Mouse (Mus musculus) stomach, embryonic 14.5 days (tissue): ENCODE data around the gene Etfbkmt. TPM values are rescaled to one million over a fixed set of nuclear protein-coding genes. Genes with fewer than 3 reads are reported as not detected.

Experiments used
- ATAC-seq: fragments of 200-750 bp; cut with Nextera tagmentation; 2 replicates; pipeline ENCODE4 v1.8.0; 2017; ENCODE audit warnings: low read depth, moderate TSS enrichment; ENCODE audit not compliant: insufficient number of reproducible peaks, insufficient read depth, low FRiP score
- H3K27ac ChIP-seq: fragments of 300-500 bp; sonication (generic); 2 replicates; pipeline ENCODE4 v1.5.1; 2014; ENCODE audit warnings: mild to moderate bottlenecking, low read length, moderate library complexity, mixed read lengths
- H3K27me3 ChIP-seq: fragments of 300-500 bp; sonication (generic); 2 replicates; pipeline ENCODE4 v1.6.1; 2014; ENCODE audit warnings: low read length, control low read depth, mixed read lengths; ENCODE audit not compliant: control insufficient read depth, insufficient read depth
- H3K36me3 ChIP-seq: fragments of 300-500 bp; sonication (generic); 2 replicates; pipeline ENCODE4 v1.6.1; 2014; ENCODE audit warnings: mild to moderate bottlenecking, control low read depth, low read length, moderate library complexity, mixed read lengths; ENCODE audit not compliant: control insufficient read depth, insufficient read depth
- H3K4me1 ChIP-seq: fragments of 300-500 bp; sonication (generic); 2 replicates; pipeline ENCODE4 v1.6.1; 2014; ENCODE audit warnings: low read length, control low read depth, mixed read lengths; ENCODE audit not compliant: control insufficient read depth, insufficient read depth
- H3K4me2 ChIP-seq: fragments of 300-500 bp; sonication (generic); replicated peaks from 2 replicates; pipeline ENCODE4 v1.6.1; 2014; ENCODE audit warnings: low read depth, low read length, control low read depth
- H3K4me3 ChIP-seq: fragments of 300-500 bp; sonication (generic); 2 replicates; pipeline ENCODE4 v1.5.1; 2014; ENCODE audit warnings: low read depth, low read length, control low read depth
- H3K9ac ChIP-seq: fragments of 300-500 bp; sonication (generic); replicated peaks from 2 replicates; pipeline ENCODE4 v1.6.1; 2014; ENCODE audit warnings: low read depth, mild to moderate bottlenecking, control low read depth, low read length, moderate library complexity, mixed read lengths
- H3K9me3 ChIP-seq: fragments of 300-500 bp; sonication (generic); 2 replicates; pipeline ENCODE4 v1.6.1; 2016; ENCODE audit warnings: low read depth, low read length, control low read depth; ENCODE audit not compliant: control insufficient read depth
- WGBS: fragments of 180-500 bp; shearing (Covaris S2); extraction: QIAGEN DNeasy Blood & Tissue Kit; methylation state at CpG from one replicate; pipeline ENCODE4 v1.1.7; 2014; 5-methylcytosine and 5-hydroxymethylcytosine counted together
- polyA plus RNA-seq: library from polyadenylated mRNA; unstranded; fragments of >200 nt; fragmentation: Nextera tagmentation; extraction: Ambion mirVana; gene quantifications from 2 replicates; pipeline ENCODE4 v1.2.1, GENCODE M21; 2014

The Etfbkmt gene
- 18.8 and 19.1 TPM in 2 replicates for polyA plus RNA-seq

DNA sequence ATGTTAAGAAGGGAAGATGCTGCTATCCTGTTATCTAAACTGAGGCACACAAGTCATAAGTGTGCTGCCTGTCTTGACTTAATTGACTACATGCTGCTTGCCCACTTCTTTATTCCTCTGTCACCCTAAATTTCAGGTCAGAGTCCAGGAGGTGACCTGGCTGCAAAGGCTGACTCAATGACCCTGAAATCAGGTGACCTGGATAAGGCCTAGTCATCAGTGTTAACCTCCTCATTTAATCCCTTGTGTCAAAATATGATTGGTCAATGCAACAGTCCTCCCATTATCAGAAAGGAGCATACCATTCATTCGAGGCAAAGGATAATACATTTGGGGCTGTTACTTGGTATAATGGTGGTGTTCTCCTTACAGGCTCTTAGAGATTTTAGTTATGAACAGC is at the start of gene Etfbkmt:
TSS of gene Etfbkmt (plus strand) at position 379 of the 400 bp plus-strand sequence.
- ATAC-seq: no peak
- Histone ChIP-seq H3K27ac (no peak within 1 kb of the TSS), H3K4me1 (0 out of 2 replicates have a peak, but pooled peaks cover under 1% of the 10 kb centered on the region), H3K36me3 (0 out of 2 replicates have a peak, but pooled peaks cover 2% of the 10 kb centered on the region), H3K9ac (no peak within 1 kb of the TSS), H3K27me3 (no peaks in the 10 kb centered on the region), H3K9me3 (0 out of 2 replicates have a peak, but pooled peaks cover 5% of the 10 kb centered on the region), H3K4me2 (no peak within 1 kb of the TSS), H3K4me3 (no peak within 1 kb of the TSS)
- 88% methylated on average over 1 of the region's 1 CpGs for WGBS

DNA sequence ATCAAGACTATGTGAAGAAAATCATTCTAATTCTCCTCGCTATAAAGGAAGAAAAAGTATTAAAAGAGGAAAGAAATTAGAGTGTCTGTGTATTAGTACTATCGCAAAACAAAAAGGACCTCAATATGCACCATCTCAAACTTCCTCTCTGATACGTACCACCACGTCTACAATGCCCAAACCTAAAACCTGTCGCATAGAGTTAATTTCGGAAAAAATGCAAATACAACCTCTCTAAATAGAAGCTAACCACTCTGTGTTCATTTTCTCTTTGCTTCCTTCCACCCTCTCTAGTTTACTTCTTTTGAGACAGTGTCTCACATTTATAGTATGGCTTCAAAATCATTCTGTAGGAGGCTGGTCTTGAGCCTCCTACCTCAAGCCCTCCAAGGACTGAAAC is 47.2 kb upstream of the Etfbkmt start:
- Histone ChIP-seq H3K4me3 (no peak overlapping the region), H3K4me2 (no peak overlapping the region), H3K36me3 (no peaks in the 10 kb centered on the region), H3K9me3 (no peaks in the 10 kb centered on the region), H3K4me1 (no peaks in the 10 kb centered on the region), H3K27me3 (no peaks in the 10 kb centered on the region), H3K9ac (no peak overlapping the region), H3K27ac (no peak overlapping the region)
- 94% methylated on average over 6 of the region's 6 CpGs for WGBS
- no peak for ATAC-seq

DNA sequence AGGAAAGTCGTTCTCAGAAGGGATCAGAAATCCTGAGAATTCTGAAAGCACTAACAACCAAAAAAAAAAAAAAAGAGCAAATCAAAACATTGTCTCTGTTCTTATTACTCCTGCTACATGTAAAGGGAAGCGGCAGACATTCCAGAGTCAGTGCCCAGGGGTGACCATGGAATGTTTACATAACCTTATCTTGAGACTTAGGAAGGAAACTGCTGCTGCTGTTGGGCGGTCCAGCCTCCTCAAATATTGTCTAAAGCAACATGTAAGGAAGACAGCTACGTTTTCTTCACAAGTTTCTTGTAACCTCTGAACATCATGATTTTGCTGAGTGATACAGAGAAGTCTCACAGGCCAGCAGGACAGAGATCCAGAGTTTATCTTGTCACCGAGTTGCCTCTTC is 46.2 kb upstream of the Etfbkmt start:
- 10% methylated on average over 5 of the region's 5 CpGs for WGBS
- H3K36me3 ChIP-seq: no peaks in the 10 kb centered on the region
- no peak overlapping the region for H3K4me3 ChIP-seq
- ATAC-seq: no peak
- no peaks in the 10 kb centered on the region for H3K4me1 ChIP-seq
- H3K4me2 ChIP-seq: no peak overlapping the region
- H3K27ac ChIP-seq: no peak overlapping the region
- no peaks in the 10 kb centered on the region for H3K27me3 ChIP-seq
- H3K9me3 ChIP-seq: no peaks in the 10 kb centered on the region
- no peak overlapping the region for H3K9ac ChIP-seq

DNA sequence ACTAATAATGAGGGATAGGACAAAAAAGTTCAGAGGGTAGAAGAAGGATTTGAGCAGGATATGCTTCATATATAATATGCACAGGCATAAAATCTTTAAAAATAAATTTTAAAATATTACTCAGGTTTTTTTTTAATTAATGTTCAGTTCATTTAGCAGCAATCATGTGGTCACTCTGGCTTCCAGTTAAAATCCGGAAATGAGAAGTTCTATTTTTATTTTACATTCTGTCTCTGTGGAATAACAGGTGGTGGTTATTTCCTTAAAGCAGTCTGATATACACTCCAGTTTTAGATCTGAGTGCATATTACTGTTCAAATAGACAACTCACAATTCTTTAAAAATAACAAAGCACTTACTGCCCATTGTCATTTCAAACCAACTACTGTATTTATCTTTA is 45.1 kb upstream of the Etfbkmt start:
- 63% methylated on average over 1 of the region's 1 CpGs for WGBS
- no peaks in the 10 kb centered on the region for H3K36me3 ChIP-seq

DNA sequence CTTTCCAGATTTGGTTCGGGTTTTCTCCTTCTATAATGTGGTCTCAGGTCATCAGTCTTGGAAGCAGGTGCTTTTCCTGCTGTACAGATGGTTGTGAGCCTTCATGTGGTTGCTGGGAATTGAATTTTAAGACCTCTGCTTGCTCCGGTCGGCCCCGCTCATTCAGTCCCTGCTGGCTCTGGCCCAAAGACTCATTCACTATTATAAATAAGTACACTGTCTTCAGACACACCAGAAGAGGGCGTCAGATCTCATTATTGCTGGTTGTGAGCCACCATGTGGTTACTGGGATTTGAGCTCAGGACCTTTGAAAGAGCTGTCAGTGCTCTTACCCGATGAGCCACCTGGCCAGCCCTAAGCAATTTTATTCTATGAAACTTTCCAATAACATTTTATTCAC is 44.3 kb upstream of the Etfbkmt start:
- no peak overlapping the region for H3K9ac ChIP-seq
- no peaks in the 10 kb centered on the region for H3K4me1 ChIP-seq
- no peak for ATAC-seq
- no peaks in the 10 kb centered on the region for H3K27me3 ChIP-seq
- no peak overlapping the region for H3K27ac ChIP-seq
- H3K4me3 ChIP-seq: no peak overlapping the region
- H3K36me3 ChIP-seq: no peaks in the 10 kb centered on the region
- WGBS: 77% methylated on average over 6 of the region's 6 CpGs
- H3K4me2 ChIP-seq: no peak overlapping the region
- no peaks in the 10 kb centered on the region for H3K9me3 ChIP-seq

More for the DNA sequence above, 45.1 kb upstream of the Etfbkmt start:
- no peaks in the 10 kb centered on the region for H3K4me1 ChIP-seq
- no peak overlapping the region for H3K4me2 ChIP-seq
- H3K4me3 ChIP-seq: no peak overlapping the region
- no peak overlapping the region for H3K9ac ChIP-seq
- H3K27ac ChIP-seq: no peak overlapping the region
- H3K9me3 ChIP-seq: no peaks in the 10 kb centered on the region
- no peak for ATAC-seq
- no peaks in the 10 kb centered on the region for H3K27me3 ChIP-seq

DNA sequence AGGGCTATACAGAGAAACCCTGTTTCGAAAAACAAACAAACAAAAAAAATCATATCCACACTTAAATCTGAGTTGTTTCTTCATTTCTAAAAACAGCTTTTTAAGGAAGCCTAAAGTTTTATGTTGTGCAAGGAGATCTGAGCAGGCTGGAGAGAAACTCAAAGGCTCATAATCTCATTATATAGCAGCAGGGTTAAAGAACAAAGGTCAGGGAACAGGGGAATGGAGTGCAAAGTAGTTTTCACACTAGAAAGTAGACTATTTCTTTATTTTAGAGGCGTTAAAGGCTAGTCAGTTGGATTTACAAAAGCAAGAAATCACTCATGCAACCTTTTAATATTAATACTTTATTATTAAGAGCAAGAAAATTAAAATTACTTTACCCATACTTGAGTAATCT is 43.4 kb upstream of the Etfbkmt start:
- no peaks in the 10 kb centered on the region for H3K4me1 ChIP-seq
- WGBS: 89% methylated on average over 2 of the region's 2 CpGs
- H3K4me3 ChIP-seq: no peak overlapping the region
- ATAC-seq: no peak
- no peak overlapping the region for H3K27ac ChIP-seq
- no peaks in the 10 kb centered on the region for H3K27me3 ChIP-seq
- H3K9ac ChIP-seq: no peak overlapping the region
- no peaks in the 10 kb centered on the region for H3K9me3 ChIP-seq
- no peak overlapping the region for H3K4me2 ChIP-seq
- H3K36me3 ChIP-seq: no peaks in the 10 kb centered on the region

DNA sequence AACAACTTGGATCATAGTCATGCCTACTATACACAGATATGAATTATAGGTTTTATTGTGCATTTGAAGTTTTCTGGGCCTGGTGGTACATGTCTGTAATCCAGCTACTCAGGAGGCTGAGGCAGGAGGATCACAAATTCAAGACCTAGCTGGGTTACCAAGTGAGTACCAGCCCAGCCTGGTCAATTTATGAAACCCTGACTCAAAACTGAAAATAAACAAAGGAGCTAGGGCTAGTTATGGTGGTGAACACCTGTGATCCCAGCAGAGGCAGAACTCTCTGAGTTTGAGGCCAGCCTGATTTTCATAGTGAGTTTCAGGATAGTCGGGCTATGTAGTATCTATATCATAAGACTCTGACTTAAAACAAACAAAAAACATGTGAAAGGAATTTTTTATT is 42.4 kb upstream of the Etfbkmt start:
- Histone ChIP-seq H3K4me3 (no peak overlapping the region), H3K27ac (no peak overlapping the region), H3K9ac (no peak overlapping the region), H3K9me3 (no peaks in the 10 kb centered on the region), H3K4me1 (no peaks in the 10 kb centered on the region), H3K36me3 (no peaks in the 10 kb centered on the region), H3K27me3 (no peaks in the 10 kb centered on the region), H3K4me2 (no peak overlapping the region)
- ATAC-seq: no peak
- WGBS: 89% methylated on average over 1 of the region's 1 CpGs

DNA sequence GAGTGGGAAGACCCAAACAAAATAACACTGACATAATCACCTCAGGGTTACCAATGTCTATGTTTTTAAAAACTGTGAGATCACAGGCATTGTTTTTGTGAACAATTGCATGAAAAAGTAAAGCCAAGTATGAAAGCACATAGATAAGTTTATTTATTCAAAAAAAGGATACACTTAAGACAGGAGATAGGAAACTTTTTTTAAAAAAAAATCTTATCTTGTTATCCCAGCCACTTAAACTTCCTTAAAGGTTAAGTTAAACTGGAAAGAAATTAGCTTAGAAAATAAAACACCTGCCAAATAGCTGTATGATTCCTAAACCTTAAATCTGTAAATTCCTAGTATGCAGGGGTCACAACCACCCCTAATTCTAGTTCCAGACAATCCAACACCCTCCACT is 40.7 kb upstream of the Etfbkmt start:
- no peaks in the 10 kb centered on the region for H3K9me3 ChIP-seq
- no peaks in the 10 kb centered on the region for H3K27me3 ChIP-seq
- H3K27ac ChIP-seq: no peak overlapping the region
- no peak overlapping the region for H3K4me3 ChIP-seq
- no peak for ATAC-seq
- H3K36me3 ChIP-seq: no peaks in the 10 kb centered on the region
- no peaks in the 10 kb centered on the region for H3K4me1 ChIP-seq
- no peak overlapping the region for H3K9ac ChIP-seq
- no peak overlapping the region for H3K4me2 ChIP-seq
